Mouse (Mus musculus) liver, embryonic 14.5 days (tissue): ENCODE results near the gene Spata32.

ENCODE experiments used
- CTCF ChIP-seq: IDR thresholded peaks from 2 replicates; pipeline ENCODE4 v1.5.1; 2016; ENCODE audit warnings: antibody characterized with exemption, low read depth, control low read depth
- EP300 ChIP-seq: IDR thresholded peaks from 2 replicates; pipeline ENCODE4 v1.6.1; 2016; ENCODE audit warnings: antibody characterized with exemption, low read depth

DNA sequence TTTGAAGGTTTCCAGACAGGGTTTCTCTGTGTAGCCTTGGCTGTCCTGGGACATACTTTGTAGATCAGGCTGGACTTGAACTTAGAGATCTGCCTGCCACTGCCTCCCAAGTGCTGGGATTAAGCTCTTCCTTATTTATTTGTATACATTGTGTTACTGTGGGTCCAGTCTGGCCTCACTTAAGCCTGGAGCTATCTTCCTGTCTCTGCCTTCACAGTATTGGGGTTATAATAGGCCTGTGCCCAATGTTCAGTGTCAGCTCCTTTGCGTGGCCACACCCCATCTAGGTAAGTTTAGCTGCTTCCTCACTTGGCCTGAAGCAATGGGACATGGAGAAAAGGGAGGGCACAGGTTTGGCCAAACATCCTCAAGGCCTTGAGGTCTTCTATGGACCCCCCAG, 41.7 kb downstream of the Spata32 start:
- TF ChIP-seq CTCF: no peak
- no peak for TF ChIP-seq EP300
